8 mouse cellular contexts compared by ENCODE assay signal in genomic region chr10:127750136-127750777, GRCm38 (mm10). TPM values are rescaled to one million over a fixed set of nuclear protein-coding genes. Genes with fewer than 3 reads are reported as not detected.
DNase-seq lines count a peak whose midpoint lies in the region; ATAC-seq lines count a peak whose summit lies in the region.

No protein-coding gene starts in this region.

- no peak overlapping the region for H3K27ac ChIP-seq in limb, embryonic 13.5 days
- no peak overlapping the region for H3K27ac ChIP-seq in stomach, embryonic 16.5 days (ENCODE audit: low read length)

- peak overlapping the region; percentile 46 for H3K4me2 ChIP-seq in limb, embryonic 13.5 days (replicated peaks)
- H3K4me2 ChIP-seq in stomach, embryonic 16.5 days (ENCODE audit: low read depth, low read length) = peak overlapping the region; percentile 36

- WGBS in limb, embryonic 13.5 days = 54% methylated on average over 24 of the region's 24 CpGs
- WGBS in stomach, embryonic 16.5 days = 54% methylated on average over 24 of the region's 24 CpGs

- ATAC-seq in limb, embryonic 13.5 days (ENCODE audit: low FRiP score, low read depth) = no peak
- no peak for ATAC-seq in stomach, embryonic 16.5 days (ENCODE audit: insufficient read depth, low FRiP score)

- H3K4me3 ChIP-seq in limb, embryonic 13.5 days = peak overlapping the region; percentile 23
- peak overlapping the region; percentile 19 for H3K4me3 ChIP-seq in stomach, embryonic 16.5 days (replicated peaks; ENCODE audit: low read length)

- peaks cover 35% of the 10 kb centered on the region for H3K36me3 ChIP-seq in limb, embryonic 13.5 days
- no peaks in the 10 kb centered on the region for H3K36me3 ChIP-seq in stomach, embryonic 16.5 days (ENCODE audit: control insufficient read depth, insufficient read depth, low read length)

- H3K27me3 ChIP-seq in limb, embryonic 13.5 days = no peaks in the 10 kb centered on the region
- no peaks in the 10 kb centered on the region for H3K27me3 ChIP-seq in stomach, embryonic 16.5 days (ENCODE audit: control insufficient read depth, insufficient read depth, low read length)

- H3K4me1 ChIP-seq in limb, embryonic 13.5 days = peaks cover 16% of the 10 kb centered on the region
- H3K4me1 ChIP-seq in stomach, embryonic 16.5 days (ENCODE audit: control insufficient read depth, insufficient read depth, low read length) = peaks cover 13% of the 10 kb centered on the region

- H3K9ac ChIP-seq in limb, embryonic 13.5 days = peak overlapping the region; percentile 39; the same call in 1 of the 2 replicates
- H3K9ac ChIP-seq in stomach, embryonic 16.5 days (ENCODE audit: low read length) = peak overlapping the region; percentile 49; the same call in 1 of the 2 replicates

- H3K9me3 ChIP-seq in limb, embryonic 13.5 days = no peaks in the 10 kb centered on the region
- H3K9me3 ChIP-seq in stomach, embryonic 16.5 days (replicated peaks; ENCODE audit: control insufficient read depth, low read length) = no peaks in the 10 kb centered on the region

- peak; percentile 33 to 35 for DNase-seq in cerebellum, postnatal 10 days
- no peak for DNase-seq in cerebellum, adult 11 months
- DNase-seq in right cerebral cortex, postnatal 25 days = peak; percentile 14
- no peak for DNase-seq in right cerebral cortex, postnatal 36 days (ENCODE audit: low spot score in 2 of 2)
- DNase-seq in yolk sac, embryonic 10.5 days (ENCODE audit: low spot score) = no peak
- no peak for DNase-seq in spleen, postnatal 10 days (ENCODE audit: low spot score in 2 of 2)

RNA-seq across cellular contexts. Expression of gene Gpr182, which starts 1.3 kb away (rescaled TPM):
- polyA plus RNA-seq in limb, embryonic 13.5 days (2015; fragmentation: Nextera tagmentation; extraction: Ambion mirVana) = 0.54 and 0.71 TPM in 2 replicates
- 2.7 and 2.8 TPM in 2 replicates for polyA plus RNA-seq in stomach, embryonic 16.5 days (2015; fragmentation: Nextera tagmentation; extraction: Ambion mirVana)

RNA-seq across cellular contexts. Expression of gene Rdh1, which starts 9.3 kb away (rescaled TPM):
- polyA plus RNA-seq in limb, embryonic 13.5 days (2015; fragmentation: Nextera tagmentation; extraction: Ambion mirVana) = not detected in 2 replicates
- polyA plus RNA-seq in stomach, embryonic 16.5 days (2015; fragmentation: Nextera tagmentation; extraction: Ambion mirVana) = 0.10 and 0.11 TPM in 2 replicates

RNA-seq across cellular contexts. Expression of gene Rdh16f1, which starts 9.3 kb away (rescaled TPM):
- not detected in 2 replicates for polyA plus RNA-seq in limb, embryonic 13.5 days (2015; fragmentation: Nextera tagmentation; extraction: Ambion mirVana)
- 0.23 TPM in 1 of 2 replicates, not detected in the other for polyA plus RNA-seq in stomach, embryonic 16.5 days (2015; fragmentation: Nextera tagmentation; extraction: Ambion mirVana)

RNA-seq across cellular contexts. Expression of gene Zbtb39, which starts 10.9 kb away (rescaled TPM):
- 3.9 and 4.0 TPM in 2 replicates for polyA plus RNA-seq in limb, embryonic 13.5 days (2015; fragmentation: Nextera tagmentation; extraction: Ambion mirVana)
- polyA plus RNA-seq in stomach, embryonic 16.5 days (2015; fragmentation: Nextera tagmentation; extraction: Ambion mirVana) = 2.0 and 2.2 TPM in 2 replicates

RNA-seq across cellular contexts. Expression of gene Rdh9, which starts 25.9 kb away (rescaled TPM):
- polyA plus RNA-seq in limb, embryonic 13.5 days (2015; fragmentation: Nextera tagmentation; extraction: Ambion mirVana) = 0.18 and 0.27 TPM in 2 replicates
- 0.06 and 0.16 TPM in 2 replicates for polyA plus RNA-seq in stomach, embryonic 16.5 days (2015; fragmentation: Nextera tagmentation; extraction: Ambion mirVana)

Comparison
In these comparisons a context has a peak if more than half of its experiments do, and no peak if none do; other contexts are left out.
1. DNase-seq: peak in cerebellum, postnatal 10 days (2 of 2) and right cerebral cortex, postnatal 25 days (single experiment); none in cerebellum, adult 11 months (single experiment), right cerebral cortex, postnatal 36 days (0 of 2), yolk sac, embryonic 10.5 days (single experiment) and spleen, postnatal 10 days (0 of 2).